Mouse (Mus musculus) bone marrow macrophage, adult 2 months (primary cell): ENCODE results near the gene Sprr2a1.
"Not testable (repeated sequence)": the region's sequence is repeated elsewhere in the genome, so short reads cannot be mapped to it uniquely, and the experiment has no call there.

Source experiments
- CTCF ChIP-seq: IDR thresholded peaks from 2 replicates; pipeline ENCODE4 v1.5.1; 2012; ENCODE audit warnings: low read depth, mild to moderate bottlenecking, low read length, moderate library complexity
- POLR2A ChIP-seq: IDR thresholded peaks from 2 replicates; pipeline ENCODE4 v1.6.1; 2012; ENCODE audit warnings: mild to moderate bottlenecking, low read depth, low read length, borderline replicate concordance

GRCm38 (mm10) chr3:92238736-92239135, 23.1 kb downstream of the Sprr2a1 start:
- not testable (repeated sequence) for TF ChIP-seq POLR2A, CTCF
